Mouse (Mus musculus) liver, adult 2 months (tissue): ENCODE data around the gene Zfp36.

Source experiments
- CTCF ChIP-seq: fragments of 200-500 bp; IDR thresholded peaks from 2 replicates; pipeline ENCODE4 v1.5.1; 2011; ENCODE audit warnings: low read depth, low read length, control low read depth
- POLR2A ChIP-seq: fragments of 200-500 bp; IDR thresholded peaks from 2 replicates; pipeline ENCODE4 v1.6.1; 2011; ENCODE audit warnings: low read length, control low read depth; ENCODE audit not compliant: insufficient read depth; ENCODE audit errors: extremely low read depth

GRCm38 (mm10) chr7:28355221-28355620 lies 24.8 kb downstream of the Zfp36 start:
- no peak for TF ChIP-seq POLR2A
- no peak for TF ChIP-seq CTCF
